Mouse (Mus musculus) large intestine, adult 2 months (tissue): ENCODE results near the gene 9330182O14Rik. TPM values are rescaled to one million over a fixed set of nuclear protein-coding genes. Genes with fewer than 3 reads are reported as not detected.

Source experiments
- DNase-seq: peaks from one replicate; pipeline ENCODE4 v3.0.0-alpha.2; 2012; ENCODE audit warnings: low read depth, low spot score
- WGBS: fragments of 180-500 bp; shearing (Covaris S2); methylation state at CpG from one replicate; pipeline ENCODE4 v1.1.7; 2018; 5-methylcytosine and 5-hydroxymethylcytosine counted together
- polyA plus RNA-seq: library from polyadenylated mRNA; depleted of rRNA; stranded (reverse); fragments of >200 nt; gene quantifications from 2 replicates; pipeline ENCODE4 v1.2.3, GENCODE M21; 2012

9330182O14Rik gene
- polyA plus RNA-seq, 1 experiment = not detected

DNA sequence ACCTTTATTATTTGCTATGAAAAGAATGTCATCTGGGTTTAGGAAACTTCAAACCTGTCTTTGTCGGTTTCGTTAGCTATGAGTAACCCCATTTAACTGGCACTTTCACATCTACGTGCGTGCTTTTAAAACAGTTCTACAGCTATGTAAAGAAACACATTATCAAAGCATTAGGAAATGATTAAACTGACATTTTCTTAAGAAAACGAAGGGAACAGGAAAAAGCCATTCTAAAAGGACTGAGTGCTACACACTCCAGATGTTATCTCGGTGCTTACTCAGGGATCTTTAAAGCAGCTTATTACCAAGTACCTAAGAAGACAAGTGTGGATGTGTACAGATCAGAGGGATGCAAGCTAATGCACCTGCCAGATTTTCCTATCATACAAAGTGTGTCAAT lies 52.9 kb downstream of the 9330182O14Rik start:
- WGBS = 35% methylated on average over 6 of the region's 6 CpGs
- DNase-seq = no peak
